Mouse (Mus musculus): ENCODE data around the gene Map1b. TPM values are rescaled to one million over a fixed set of nuclear protein-coding genes. Genes with fewer than 3 reads are reported as not detected.
A peak's percentile ranks its signal among the peaks of the same experiment; 100 is the strongest.

The Map1b gene
- total RNA-seq, 2 experiments from 2014 or later = 1,564 to 1,697 TPM

- intact Hi-C loops (cut with DNase I) = no loop called here
- no peak for DNase-seq
These were observed 61.4 kb downstream of the Map1b start for GRCm38 (mm10) chr13:99454977-99455376.

- no peak for DNase-seq
- intact Hi-C loops (cut with DNase I) = no loop called here
These were observed 63.9 kb downstream of the Map1b start for GRCm38 (mm10) chr13:99452444-99452843.

- intact Hi-C loops (cut with DNase I) = no loop called here
These were observed 65.1 kb downstream of the Map1b start for GRCm38 (mm10) chr13:99451276-99451675.

GRCm38 (mm10) chr13:99450766-99451165 is 65.6 kb downstream of the Map1b start:
- intact Hi-C loops (cut with DNase I) = no loop called here
- peak; percentile 80 for DNase-seq

More at GRCm38 (mm10) chr13:99451276-99451675, 65.1 kb downstream of the Map1b start:
- no peak for DNase-seq

- intact Hi-C loops (cut with DNase I) = no loop called here
- DNase-seq = no peak
These were observed 66.8 kb downstream of the Map1b start for GRCm38 (mm10) chr13:99449547-99449946.

- no peak for DNase-seq
- intact Hi-C loops (cut with DNase I) = no loop called here
These were observed 68.1 kb downstream of the Map1b start for GRCm38 (mm10) chr13:99448278-99448677.

GRCm38 (mm10) chr13:99447403-99448199 is 68.7 kb downstream of the Map1b start:
- intact Hi-C loops (cut with DNase I) = no loop called here

GRCm38 (mm10) chr13:99447002-99447401 is 69.3 kb downstream of the Map1b start:
- no peak for DNase-seq
- intact Hi-C loops (cut with DNase I) = no loop called here

More at GRCm38 (mm10) chr13:99447403-99448199, 68.7 kb downstream of the Map1b start:
- peak; percentile 60 for DNase-seq

GRCm38 (mm10) chr13:99444880-99445279 is 71.5 kb downstream of the Map1b start:
- DNase-seq = no peak
- intact Hi-C loops (cut with DNase I) = no loop called here

- intact Hi-C loops (cut with DNase I) = no loop called here
- DNase-seq = peak; percentile 72
These were observed 71.9 kb downstream of the Map1b start for GRCm38 (mm10) chr13:99444431-99444871.

GRCm38 (mm10) chr13:99443484-99444175 is 72.7 kb downstream of the Map1b start:
- intact Hi-C loops (cut with DNase I) = no loop called here
- DNase-seq = peak; percentile 51

GRCm38 (mm10) chr13:99442434-99443249 is 73.7 kb downstream of the Map1b start:
- no peak for DNase-seq
- intact Hi-C loops (cut with DNase I) = no loop called here

- intact Hi-C loops (cut with DNase I) = no loop called here
- DNase-seq = no peak
These were observed 74.5 kb downstream of the Map1b start for GRCm38 (mm10) chr13:99441700-99442433.

- no peak for DNase-seq
- intact Hi-C loops (cut with DNase I) = no loop called here
These were observed 76.1 kb downstream of the Map1b start for GRCm38 (mm10) chr13:99440228-99440627.

GRCm38 (mm10) chr13:99439357-99439756 is 77.0 kb downstream of the Map1b start:
- intact Hi-C loops (cut with DNase I) = no loop called here
- no peak for DNase-seq

- intact Hi-C loops (cut with DNase I) = no loop called here
- DNase-seq = no peak
These were observed 79.3 kb downstream of the Map1b start for GRCm38 (mm10) chr13:99437051-99437450.

- peak; percentile 54 for DNase-seq
- intact Hi-C loops (cut with DNase I) = no loop called here
These were observed 81.8 kb downstream of the Map1b start for GRCm38 (mm10) chr13:99434494-99434893.

GRCm38 (mm10) chr13:99433068-99434008 is 83.0 kb downstream of the Map1b start:
- DNase-seq = no peak
- intact Hi-C loops (cut with DNase I) = no loop called here

GRCm38 (mm10) chr13:99423581-99423980 is 92.8 kb downstream of the Map1b start:
- intact Hi-C loops (cut with DNase I) = no loop called here
- no peak for DNase-seq

Measured in left cerebral cortex, postnatal 4 days (tissue).